Mouse (Mus musculus) kidney, postnatal 25 days (tissue): ENCODE results near the gene Rab43.
A peak's percentile ranks its signal among the peaks of the same experiment; 100 is the strongest.

Source experiments
- DNase-seq, 2 experiments: peaks; one replicate each; pipeline ENCODE4 v3.0.0; 2021; ENCODE audit warnings: mixed read lengths in 2 of 2

Rab43 gene

DNA sequence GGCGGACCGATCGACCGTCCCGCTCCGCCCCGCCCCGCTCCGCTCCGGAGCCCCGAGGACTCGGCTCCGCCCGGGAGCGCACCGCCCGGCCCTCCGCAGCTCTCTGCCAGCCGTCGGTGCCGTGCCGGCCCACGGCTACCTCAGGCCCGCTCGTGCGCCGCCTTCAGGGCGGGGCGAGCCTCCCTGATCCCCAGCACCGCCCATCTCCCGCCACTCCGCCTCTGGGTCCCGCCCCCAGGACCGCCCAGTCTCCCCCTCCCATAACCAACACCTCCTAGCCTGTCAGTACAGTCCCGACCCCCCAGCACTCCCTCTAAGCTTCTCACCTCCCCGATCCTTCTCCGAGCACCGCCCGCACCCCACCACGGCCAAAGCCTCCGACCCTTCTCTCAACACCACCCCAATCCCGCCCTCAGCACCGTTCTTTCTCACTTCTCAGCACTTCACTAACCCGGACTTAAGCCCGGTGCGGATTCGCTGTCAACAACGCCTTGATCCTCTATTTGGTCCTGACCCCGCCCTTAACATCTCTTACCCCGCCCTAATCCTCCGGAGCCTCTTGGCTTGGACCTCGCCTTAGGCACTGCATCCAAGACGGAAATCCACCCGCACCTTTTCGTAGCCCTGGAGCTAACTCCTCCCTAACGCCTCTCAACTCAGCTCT is at the start of gene Rab43:
Rab43 (minus strand) TSS at position 490 of the 664 bp plus-strand sequence.
- DNase-seq: peak; percentile 96 to 97

DNA sequence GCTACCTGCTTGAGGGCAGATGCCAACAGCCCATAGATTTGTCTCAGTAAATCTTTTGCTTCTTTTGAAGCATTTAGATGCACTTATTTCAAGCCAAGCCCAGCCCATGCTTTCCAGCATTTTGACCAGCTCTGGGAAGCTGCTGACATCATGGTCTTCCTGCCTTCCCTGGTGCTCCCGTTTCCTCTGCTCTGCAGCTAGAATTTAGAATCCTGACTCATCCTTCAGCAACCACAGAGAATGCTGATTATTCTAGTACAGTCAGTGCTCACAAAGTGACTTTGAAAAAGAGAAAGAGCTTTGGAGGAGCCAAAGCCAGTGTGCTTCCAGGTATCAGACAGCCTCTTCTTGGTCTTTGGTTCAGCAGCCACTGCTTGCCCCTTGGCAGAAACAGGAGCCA is 45.1 kb upstream of the Rab43 start:
- DNase-seq: no peak

DNA sequence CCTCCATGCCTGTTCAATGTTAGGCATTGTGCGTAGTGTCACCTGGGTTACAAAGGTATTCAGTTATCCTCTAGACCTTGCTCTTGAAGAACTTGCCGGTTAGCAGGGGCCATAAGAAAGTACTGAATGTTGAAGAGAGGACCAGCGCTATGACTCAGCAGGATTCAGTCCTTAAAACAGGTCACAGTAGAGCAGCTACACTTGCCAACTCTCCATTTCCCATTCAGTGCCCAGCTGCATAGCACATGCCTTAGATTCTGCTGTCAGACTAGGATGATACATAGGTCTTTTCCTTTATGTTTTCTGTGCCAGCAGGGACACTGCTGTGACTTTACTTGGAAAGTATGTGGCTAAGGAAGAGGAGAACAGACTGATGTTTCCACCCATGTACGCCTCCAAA is 41.5 kb upstream of the Rab43 start:
- no peak for DNase-seq

DNA sequence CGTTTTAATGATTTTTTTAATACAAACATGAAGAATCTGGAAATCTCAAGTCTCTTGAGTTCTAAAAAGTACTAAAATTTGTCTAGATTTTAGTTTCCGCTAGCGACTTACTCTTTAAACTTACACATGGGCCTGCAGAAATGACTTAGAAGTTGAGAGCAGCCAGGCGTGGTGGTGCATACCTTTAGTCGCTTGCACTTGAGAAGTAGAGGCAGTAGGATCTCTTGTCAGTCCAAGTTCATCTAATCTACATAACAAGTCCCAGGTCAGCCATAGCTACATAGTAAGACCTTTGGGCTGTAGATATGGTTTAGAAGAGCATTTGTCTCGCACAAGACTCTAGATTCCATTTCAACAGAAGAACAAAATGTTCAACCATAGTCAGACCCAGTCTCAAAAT is 39.9 kb upstream of the Rab43 start:
- DNase-seq: no peak

DNA sequence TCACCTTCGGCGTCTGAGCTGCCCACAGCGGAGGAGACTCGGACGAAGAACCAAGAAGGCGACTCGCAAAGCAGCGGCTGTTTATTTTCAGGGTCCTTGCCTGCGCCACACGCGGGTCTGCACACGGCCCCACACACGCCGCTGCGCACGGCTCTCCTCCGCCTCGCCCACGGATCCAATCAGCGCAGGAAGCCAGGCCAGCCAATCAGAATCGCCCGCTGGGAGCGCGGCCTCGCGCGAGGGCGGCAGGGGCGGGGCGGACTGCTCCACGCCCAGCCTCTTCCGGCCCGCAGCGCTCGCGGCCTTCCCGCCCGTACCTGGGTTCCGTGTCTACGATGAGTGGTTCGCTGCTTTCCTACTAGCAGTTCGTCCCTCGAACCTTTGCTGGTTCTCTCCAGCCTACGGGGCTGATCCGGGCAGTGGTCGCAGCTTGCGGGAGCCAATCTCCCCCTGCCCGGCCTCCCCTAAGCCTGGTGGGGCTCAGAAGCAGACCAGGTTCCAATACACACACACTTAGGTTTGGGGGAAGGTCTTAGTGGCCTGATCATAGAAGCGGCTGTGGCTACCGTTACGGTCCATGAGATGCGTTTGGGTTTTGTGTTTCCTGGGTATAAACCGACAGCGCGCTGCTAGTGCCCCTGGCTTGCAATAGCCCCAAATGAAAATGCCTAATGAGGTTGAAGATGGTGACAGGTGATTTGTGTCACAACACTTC is 39.1 kb upstream of the Rab43 start, which contains the start of gene Cnbp:
Cnbp (minus strand) TSS at position 207 of the 715 bp plus-strand sequence.
- DNase-seq: peak; percentile 96 to 99

DNA sequence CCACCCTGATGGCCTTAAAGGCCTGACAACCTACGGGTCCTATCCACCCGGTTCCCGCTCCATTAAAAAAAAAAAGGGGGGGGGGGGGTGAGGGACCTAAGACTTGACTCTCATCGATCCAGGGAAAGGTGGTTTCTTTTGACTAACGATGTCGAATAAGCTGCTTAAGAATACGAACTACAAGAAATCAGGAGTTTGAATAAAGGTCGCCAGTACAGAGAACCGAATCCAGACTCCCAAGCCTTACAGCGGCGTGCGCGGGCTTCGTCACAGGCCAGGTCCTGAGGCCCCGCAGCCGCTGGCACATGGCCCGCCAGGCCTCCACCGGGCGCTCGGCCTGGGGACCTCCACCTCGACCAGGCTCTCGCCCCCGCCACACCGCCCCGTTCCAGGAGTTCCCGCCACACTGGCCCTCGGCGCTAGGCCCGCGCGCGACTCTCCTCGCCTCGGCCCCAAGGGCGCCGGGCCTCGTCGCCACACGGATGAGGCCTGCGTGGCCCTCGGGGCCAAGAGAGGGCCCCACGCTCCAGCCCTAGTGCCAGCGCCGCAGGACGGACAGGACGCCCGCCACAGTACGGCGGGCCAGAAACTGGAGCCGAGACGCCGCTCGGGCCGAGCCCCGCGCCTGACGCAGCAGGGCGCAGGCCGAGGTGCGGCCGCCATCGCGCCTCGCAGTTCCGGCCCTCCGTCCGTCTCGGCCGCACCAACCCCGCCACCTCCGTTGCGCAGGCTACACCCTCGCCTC is 38.4 kb upstream of the Rab43 start:
- peak; percentile 53 to 75 for DNase-seq

DNA sequence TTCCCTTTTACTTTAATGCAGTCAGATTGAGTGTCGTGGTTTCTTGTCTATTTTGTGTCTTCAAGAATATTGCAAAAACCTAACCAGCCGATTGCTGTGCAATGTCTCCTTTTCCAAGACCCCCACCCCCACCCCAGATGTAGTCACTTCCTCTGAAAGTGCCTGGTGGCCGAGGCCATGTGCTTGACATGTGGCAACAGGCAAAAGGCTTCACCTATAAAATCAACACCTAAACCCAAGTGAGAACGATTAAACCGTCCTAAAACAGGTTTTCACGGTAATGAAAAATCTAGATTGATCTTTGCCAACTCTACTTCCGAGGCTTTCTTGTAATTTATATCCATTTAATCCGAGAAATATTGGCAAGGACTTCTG is 37.8 kb upstream of the Rab43 start:
- peak in 1 of 2 experiments; percentile 38 for DNase-seq

DNA sequence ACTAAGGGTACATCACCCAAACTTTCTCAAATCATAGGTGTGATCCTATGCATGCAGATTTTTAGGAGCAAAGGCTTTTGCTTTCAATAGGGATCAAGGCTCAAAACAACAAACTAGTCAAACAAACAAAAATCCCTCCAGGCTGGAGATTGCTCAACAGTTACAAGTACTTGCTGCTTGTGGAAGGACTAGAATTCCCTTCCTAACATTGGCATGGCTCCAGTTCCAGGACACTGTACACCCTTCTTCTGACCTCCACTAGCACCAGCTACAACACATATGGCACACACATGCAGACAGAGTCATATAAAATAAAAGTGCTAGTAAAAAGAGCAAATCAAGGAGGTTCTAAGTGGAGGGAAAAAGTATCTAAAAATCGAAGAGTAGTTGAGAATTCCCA is 34.8 kb upstream of the Rab43 start:
- peak; percentile 25 to 26 for DNase-seq

DNA sequence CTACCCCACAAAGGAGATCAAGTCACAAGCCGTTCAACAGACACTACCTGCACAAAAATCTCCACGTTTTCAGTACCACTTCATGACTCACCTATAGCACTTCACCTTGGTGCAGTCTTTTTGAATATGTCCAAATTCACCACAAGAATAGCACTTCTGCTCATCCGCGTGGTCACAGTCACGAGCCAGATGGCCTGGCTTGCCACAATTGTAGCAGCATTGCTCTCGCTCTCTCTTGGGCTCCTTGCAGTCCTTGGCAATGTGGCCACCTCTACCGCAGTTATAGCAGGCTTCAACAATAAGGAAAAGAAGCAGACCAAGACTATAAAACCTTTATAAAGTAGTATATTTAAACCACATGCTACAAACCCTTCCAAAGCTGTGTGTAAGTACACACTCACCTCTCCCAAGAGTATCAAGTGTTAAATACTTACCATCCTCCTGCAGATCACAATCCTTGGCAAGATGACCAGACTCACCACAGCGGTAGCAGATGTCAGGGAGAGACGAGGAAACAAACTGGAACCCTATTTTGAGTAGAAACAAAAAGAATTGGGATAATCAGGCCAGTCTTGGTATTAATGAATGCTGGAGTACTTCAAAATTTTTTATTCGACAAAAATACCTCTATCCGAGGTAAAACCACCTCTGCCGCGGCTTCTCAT is 33.2 kb upstream of the Rab43 start:
- DNase-seq: no peak

DNA sequence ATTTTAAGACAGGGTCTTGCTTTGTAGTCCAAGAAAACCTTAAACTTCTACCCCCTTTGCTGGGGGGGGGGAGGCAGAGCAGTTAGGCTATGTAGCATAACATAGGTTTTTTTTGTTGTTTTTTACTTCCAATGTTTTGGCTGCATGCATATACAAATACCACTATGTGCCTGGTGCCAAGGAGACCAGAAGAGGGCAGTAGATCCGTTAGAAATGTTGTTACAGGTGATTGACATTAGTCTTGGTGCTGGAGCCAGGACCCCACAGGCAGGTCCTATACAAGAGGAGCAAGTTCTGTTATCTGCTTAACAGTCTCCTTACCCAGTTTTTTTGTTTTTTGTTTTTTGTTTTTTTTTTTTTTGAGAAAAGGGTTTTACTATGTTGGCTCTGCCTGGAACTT is 30.3 kb upstream of the Rab43 start:
- peak in 1 of 2 experiments; percentile 36 for DNase-seq

DNA sequence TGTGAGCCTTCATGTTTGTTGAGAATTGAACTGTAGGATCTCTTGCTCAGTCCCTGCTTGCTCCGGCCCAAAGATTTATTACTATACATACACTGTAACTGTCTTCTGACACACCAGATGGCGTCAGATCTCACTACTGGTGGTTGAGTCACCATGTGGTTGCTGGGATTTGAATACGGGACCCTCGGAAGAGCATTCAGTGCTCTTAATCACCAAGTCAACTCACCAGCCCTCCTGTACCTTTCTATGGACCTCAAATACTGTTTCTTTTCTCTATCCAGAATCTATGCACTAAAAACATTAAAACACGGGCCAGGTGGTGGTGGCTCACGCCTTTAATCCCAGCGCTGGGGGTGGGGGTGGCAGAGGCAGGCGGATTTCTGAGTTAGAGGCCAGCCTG is 29.7 kb upstream of the Rab43 start:
- no peak for DNase-seq

DNA sequence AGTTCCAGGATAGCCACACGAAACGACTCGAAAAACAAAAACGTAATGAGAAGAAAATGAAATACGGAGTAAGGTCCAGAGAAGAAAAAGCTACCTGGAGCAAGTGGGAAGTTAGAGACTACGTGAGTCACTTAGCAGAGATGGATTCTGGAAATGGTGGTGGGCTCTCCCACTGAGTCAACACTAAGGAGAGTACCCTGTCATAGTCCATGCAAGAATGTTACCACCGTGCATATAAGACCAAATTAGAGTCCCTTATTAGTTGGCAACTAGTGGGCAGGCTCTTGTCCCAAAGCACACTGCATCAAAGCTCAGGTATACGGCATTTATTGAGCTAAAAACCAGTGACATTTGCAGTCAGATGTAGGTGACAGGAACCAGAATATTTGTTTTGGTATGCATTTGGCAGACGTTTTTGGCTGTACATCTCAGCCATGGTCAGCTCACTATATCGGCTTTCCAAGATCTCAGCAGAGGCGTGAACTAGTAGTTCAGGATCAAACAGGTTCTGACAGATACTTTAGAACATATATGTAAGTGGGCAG is 27.9 kb upstream of the Rab43 start:
- DNase-seq: no peak

DNA sequence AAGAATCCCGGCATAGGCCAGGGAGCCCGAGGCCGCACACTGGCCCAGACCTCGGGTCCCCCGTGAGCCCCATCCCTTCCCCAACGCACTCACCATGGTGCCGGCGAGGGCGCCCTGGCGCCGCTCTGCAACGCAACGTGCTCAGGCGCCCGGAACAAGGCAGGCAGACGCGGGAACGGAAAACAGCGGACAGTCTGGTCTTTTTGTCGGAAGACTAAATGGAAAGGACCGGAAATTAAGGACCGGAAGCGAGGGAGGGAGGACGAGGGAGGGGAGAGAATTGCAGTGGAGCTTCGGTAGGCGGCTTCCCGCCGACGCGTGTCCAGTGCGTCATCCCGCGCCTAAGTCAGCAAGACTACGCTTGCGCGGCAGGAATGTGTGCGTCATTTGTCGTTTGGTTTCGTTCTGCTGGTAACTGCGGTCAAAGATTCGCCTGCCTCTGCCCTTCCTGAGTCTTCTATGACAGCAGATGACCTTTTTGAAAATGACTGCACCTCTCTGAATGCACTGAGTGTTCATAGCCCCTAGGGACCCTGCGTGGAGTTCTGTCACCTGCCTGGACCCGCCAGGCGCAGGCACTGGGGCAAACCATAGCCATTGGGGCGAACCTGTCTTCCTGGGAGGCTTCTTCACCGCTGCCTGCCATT is 26.7 kb upstream of the Rab43 start, which contains the start of gene Isy1:
Isy1 (minus strand) TSS at position 248 of the 647 bp plus-strand sequence.
- DNase-seq: peak; percentile 96 to 98

DNA sequence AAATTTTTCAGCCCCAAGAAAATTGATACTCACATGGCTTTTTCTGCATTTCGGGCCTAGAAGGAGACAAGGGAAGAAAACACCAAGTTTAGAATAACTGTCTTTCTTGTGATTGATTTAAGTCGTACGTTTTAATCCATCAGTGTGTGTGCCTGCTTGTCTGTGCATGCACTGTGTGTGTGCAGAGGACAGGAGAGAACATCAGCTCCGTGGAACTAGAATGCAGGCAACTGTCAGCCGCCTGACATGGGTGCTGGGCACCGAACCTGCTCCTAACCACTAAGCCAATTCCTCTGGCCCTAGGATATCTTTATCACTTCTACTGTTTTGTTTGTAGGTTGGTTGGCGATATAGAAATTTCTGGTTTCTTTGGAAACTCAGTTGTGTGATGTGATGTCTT is 23.7 kb upstream of the Rab43 start, which contains the start of gene Gm45140:
Gm45140 (minus strand) TSS at position 101 of the 400 bp plus-strand sequence.
- no peak for DNase-seq

DNA sequence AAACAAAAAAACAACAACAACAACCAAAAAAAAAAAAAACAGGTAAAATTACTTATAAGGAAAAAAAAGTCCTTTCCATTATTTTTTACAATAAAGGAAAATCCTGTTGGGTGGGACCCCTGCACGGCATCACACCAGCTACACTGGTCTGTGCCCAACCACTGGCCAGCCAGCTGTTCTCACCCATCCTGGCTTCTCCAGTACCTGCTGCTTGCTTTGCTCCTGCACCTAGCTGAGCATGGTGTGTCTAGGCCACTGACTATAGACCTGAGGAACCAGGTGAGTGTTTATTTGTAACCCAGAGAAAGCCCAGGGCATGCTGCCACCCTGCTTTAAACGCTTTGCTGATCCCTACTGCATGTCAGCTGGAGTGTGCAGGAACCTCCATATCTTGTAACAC is 8.4 kb upstream of the Rab43 start:
- DNase-seq: no peak

DNA sequence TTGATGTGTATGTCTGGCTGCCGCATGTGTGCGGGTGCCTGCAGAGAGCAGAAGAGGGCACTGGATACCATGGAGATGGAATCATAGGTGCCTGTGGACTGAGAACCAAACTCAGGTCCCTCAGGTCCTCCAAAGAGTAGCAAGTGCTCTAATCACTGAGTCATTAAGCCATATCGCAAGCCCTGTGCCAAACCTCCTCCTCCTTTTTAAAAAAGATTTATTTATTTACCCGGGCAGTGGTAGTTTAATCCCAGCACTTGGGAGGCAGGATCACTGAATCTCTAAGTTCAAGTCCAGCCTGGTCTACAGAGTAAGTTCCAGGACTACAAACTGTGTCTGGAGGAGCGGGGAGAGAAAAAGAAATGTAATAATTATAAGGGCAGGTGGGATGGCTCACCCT is 2.5 kb upstream of the Rab43 start:
- DNase-seq: no peak

DNA sequence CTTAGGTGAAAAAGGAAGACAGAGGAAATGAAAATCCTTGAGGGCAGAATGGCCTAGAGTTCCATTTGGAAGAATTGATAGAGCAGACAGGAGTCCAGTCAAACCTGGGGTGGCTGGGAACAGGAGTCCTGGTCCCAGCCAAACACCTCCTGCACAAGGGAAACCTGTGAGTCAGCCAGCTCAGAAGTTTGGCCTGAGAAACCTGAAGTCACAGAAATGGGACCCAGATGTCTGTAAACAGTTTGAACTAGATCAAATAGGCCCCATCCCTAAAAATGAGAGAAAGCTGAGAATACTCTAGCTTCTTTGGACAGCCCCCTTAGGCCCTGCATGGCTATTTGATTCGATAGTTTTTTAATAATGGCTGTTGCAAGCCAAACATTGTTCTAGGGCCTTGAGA is 692 bp upstream of the Rab43 start:
- no peak for DNase-seq

DNA sequence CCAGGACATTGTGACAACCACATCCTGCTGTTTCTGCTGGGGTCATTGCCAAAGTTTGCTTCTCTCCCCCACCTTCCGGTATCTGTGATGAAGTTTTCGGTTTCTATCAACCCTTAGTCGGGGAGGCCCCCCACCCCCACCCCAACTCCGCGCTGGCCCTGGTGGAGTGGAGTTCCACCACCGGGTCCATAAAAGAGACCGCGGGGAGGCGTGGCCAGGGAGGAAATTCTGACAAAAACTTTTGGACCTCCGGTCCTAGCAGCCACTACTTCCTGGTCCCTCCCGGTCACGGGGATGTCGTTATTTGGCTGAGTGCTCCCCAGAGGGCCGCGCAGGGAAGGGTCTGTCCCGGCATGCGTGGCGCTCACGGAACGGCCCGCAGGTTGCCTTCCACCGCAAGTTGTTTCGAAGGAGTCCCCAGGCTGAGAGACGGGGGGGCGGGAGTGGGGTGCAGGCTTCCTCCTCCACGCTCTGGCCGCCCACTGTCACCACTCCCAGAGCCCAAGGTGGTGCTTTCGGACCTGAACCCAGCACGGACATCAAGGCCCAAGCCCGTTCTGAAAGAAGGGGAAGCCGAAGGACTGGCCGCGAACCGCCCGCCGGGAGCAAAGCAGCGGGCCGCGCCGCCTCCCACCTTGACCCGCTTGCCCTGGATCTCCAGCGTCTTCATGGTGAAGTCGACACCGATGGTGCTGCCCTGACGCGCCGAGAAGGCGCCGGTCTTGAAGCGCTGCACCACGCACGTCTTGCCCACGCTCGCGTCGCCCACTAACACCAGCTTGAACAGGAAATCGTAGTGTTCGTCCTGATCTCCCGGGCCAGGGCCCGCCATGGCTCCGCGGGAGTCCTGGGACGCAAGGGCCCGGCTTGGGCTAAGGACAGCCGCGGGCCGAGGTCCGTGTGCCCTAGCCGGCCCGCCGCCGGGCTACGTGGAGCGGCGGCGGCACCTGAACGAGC is 973 bp downstream of the Rab43 start:
- peak; percentile 84 to 92 for DNase-seq

DNA sequence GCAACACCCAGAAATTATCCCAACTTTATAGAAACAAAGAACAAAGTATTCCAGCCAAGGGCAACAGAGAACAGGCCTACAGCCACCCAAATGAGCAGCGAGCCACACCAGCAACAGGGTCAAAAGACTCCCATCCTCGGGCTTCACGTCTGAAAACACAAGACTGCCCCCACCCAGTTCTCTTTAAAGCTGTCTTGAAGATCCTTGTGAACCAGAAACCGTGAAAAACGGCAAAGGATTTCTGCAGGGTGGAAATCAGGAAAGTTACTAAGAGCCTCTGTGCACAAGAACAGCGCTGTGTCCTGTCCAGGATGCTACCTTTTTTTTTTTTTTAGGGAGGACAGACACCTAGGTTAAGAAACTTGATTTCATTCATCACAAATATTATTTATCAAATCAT is 1.7 kb downstream of the Rab43 start:
- no peak for DNase-seq

DNA sequence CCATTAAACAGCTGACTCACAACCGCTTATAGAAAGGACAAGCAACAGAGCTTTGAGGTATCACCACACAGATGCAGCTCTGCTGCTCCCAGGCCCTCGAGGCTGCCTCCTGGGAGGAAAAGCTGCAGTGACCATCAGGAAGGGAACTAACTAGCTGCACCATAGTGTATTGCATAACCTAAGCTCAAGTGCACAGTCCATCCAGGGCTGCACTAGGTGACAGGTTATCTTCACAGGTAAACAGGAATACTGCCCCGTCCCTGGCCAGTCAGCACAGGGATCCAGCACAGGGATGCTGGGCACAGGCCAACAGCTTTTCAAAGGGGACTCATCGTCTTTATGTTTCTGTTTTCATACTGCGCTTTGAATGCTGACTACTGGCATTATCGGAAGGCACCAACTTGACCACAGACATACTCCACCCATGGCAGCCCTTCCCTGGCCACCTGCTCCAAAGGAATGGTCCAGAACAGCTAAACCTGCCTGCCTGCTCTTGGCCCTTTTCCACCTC is 2.3 kb downstream of the Rab43 start:
- peak in 1 of 2 experiments; percentile 73 for DNase-seq

DNA sequence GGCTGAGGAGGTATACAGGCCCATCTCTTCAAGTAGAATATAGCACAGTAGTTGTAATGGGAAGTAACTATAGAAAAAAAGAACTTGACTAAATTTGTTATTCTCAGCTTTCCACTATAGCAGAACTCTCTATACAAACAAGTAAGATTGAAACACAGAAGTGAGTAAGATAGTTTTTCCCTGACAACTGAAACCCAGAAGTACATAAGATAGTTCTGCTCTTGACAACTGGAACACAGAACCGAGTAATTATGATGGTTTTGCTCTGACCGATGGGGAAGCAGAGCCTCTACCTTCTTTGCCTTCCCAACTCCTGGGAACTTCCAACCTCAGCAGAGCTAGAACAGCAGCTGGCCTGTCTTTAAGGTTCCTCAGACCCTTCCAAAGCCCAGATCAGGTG is 2.8 kb downstream of the Rab43 start:
- DNase-seq: no peak
